Mouse (Mus musculus): Measurements from ENCODE around the gene Tlr3. TPM values are rescaled to one million over a fixed set of nuclear protein-coding genes. Genes with fewer than 3 reads are reported as not detected.

Tlr3 gene
- total RNA-seq, 2 experiments from 2014 or later = 1.0 to 1.2 TPM

Other genes with a start within 250 kb of the Tlr3 start
- gene F11, start 149.0 kb downstream of the Tlr3 start, total RNA-seq (2021) = not detected
- not detected for gene Klkb1, start 116.2 kb downstream of the Tlr3 start, total RNA-seq (2021)
- not detected for gene Gm45753, start 102.6 kb downstream of the Tlr3 start, total RNA-seq (2021)
- gene Cyp4v3, start 77.9 kb downstream of the Tlr3 start, total RNA-seq (2021) = 1 to 10 TPM in 1 of 2 experiments, under 1 TPM in 1; 0.51 to 1.4 TPM
- gene Fam149a, start 28.8 kb downstream of the Tlr3 start, total RNA-seq (2021) = 1 to 10 TPM; 2.6 to 3.1 TPM
- 10 to 100 TPM; 21.0 to 21.5 TPM for gene Sorbs2, start 96.7 kb upstream of the Tlr3 start, total RNA-seq (2021)